24 mouse cellular contexts compared by ENCODE assay signal in the genomic region with DNA sequence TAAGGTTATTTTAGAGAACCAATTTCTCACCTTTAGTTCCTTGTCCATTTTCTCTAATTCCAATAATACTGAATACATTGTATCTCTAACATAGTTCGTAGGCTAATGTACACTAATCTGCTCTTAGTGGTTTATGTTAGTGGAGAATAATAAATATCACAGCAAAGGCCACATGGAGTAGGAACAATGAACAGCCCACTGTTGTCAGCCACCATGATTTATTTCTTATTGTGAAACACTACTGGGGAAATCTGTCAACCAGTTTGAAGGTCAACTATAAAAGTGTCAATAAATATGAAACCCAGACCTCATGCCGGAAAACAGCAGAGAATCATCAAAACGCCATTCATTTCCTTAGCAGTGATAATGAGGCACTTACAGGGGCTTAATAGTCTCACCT. TPM values are rescaled to one million over a fixed set of nuclear protein-coding genes. Genes with fewer than 3 reads are reported as not detected.
A peak's percentile ranks its signal among the peaks of the same experiment; 100 is the strongest.
DNase-seq lines count a peak whose midpoint lies in the region; ATAC-seq and TF ChIP-seq lines count a peak whose summit lies in the region.
"Had no signal": no experiment of that assay in that cellular context is flagged by ENCODE, and none has a peak within 500 bp of the region (broad histone marks: within the 10 kb centered on the region; RNA-seq: fewer than 3 reads in every experiment).

No protein-coding gene starts in this region.

- H3K4me3 ChIP-seq in intestine, embryonic 15.5 days (replicated peaks): no peak overlapping the region
- no peak overlapping the region for H3K4me3 ChIP-seq in intestine, postnatal 0 days (ENCODE audit: low read depth, low read length)
- no peak overlapping the region for H3K4me3 ChIP-seq in heart, embryonic 12.5 days
- H3K4me3 ChIP-seq: embryonic facial prominence, embryonic 13.5 days; embryonic facial prominence, embryonic 15.5 days; erythroblast, embryonic 14.5 days; forebrain, embryonic 10.5 days; forebrain, embryonic 12.5 days had no signal

- ATAC-seq in intestine, embryonic 15.5 days: peak; percentile 69
- ATAC-seq in intestine, postnatal 0 days: peak; percentile 43; the same call in 1 of the 2 replicates
- ATAC-seq in heart, embryonic 12.5 days (ENCODE audit: insufficient number of reproducible peaks, low FRiP score): no peak
- ATAC-seq: activated CD4-positive, CD25-positive, alpha-beta regulatory T cell, adult 4 months; forebrain, embryonic 16.5 days; Patski had no signal

- peak; percentile 39 for DNase-seq in adipocyte (ENCODE audit: low spot score)
- peak; percentile 38 for DNase-seq in forelimb bud, embryonic 11.5 days (ENCODE audit: low read depth, low spot score)
- DNase-seq in adrenal gland, postnatal 10 days: no peak
- DNase-seq in cerebellum, adult 18-20 months: no peak
- DNase-seq: adrenal gland, adult 2 months; adrenal gland, postnatal 14 days; adrenal gland, postnatal 36 days; cerebellum, adult 11-12 months; cerebellum, adult 8-10 months; cerebellum, adult 9-11 months; cerebellum, postnatal 14 days; cerebellum, postnatal 36 days; embryo, embryonic 11 days had no signal

- no peaks in the 10 kb centered on the region for H3K9me3 ChIP-seq in intestine, embryonic 15.5 days
- H3K9me3 ChIP-seq in intestine, postnatal 0 days (ENCODE audit: control insufficient read depth): no peaks in the 10 kb centered on the region
- H3K9me3 ChIP-seq in heart, embryonic 12.5 days (replicated peaks): no peaks in the 10 kb centered on the region
- H3K9me3 ChIP-seq: embryonic facial prominence, embryonic 13.5 days; embryonic facial prominence, embryonic 15.5 days; forebrain, embryonic 10.5 days; forebrain, embryonic 12.5 days had no signal

- 33% methylated on average over 3 of the region's 3 CpGs for WGBS in intestine, embryonic 15.5 days
- 20% methylated on average over 3 of the region's 3 CpGs for WGBS in intestine, postnatal 0 days
- 76% methylated on average over 3 of the region's 3 CpGs for WGBS in heart, embryonic 12.5 days

- no peak overlapping the region for H3K9ac ChIP-seq in intestine, embryonic 15.5 days
- H3K9ac ChIP-seq in intestine, postnatal 0 days (ENCODE audit: low read depth, low read length): no peak overlapping the region
- no peak overlapping the region for H3K9ac ChIP-seq in heart, embryonic 12.5 days
- H3K9ac ChIP-seq: embryonic facial prominence, embryonic 13.5 days; embryonic facial prominence, embryonic 15.5 days; forebrain, embryonic 12.5 days had no signal

- no peak overlapping the region for H3K4me2 ChIP-seq in intestine, embryonic 15.5 days (replicated peaks)
- H3K4me2 ChIP-seq in intestine, postnatal 0 days (replicated peaks; ENCODE audit: low read depth): no peak overlapping the region
- no peak overlapping the region for H3K4me2 ChIP-seq in heart, embryonic 12.5 days
- H3K4me2 ChIP-seq: embryonic facial prominence, embryonic 13.5 days; embryonic facial prominence, embryonic 15.5 days; forebrain, embryonic 12.5 days had no signal

- H3K4me1 ChIP-seq in intestine, embryonic 15.5 days (replicated peaks): no peaks in the 10 kb centered on the region
- no peaks in the 10 kb centered on the region for H3K4me1 ChIP-seq in intestine, postnatal 0 days (replicated peaks; ENCODE audit: control insufficient read depth, insufficient read depth, low read length)
- H3K4me1 ChIP-seq in heart, embryonic 12.5 days (replicated peaks): peaks cover 3% of the 10 kb centered on the region; the same call in 1 of the 2 replicates
- H3K4me1 ChIP-seq: embryonic facial prominence, embryonic 15.5 days; forebrain, embryonic 10.5 days; forebrain, embryonic 12.5 days had no signal

- no peak for TF ChIP-seq CTCF in intestine, postnatal 0 days (IDR thresholded peaks at IDR 0.05; ENCODE audit: low read depth)

- no peak overlapping the region for H3K27ac ChIP-seq in intestine, embryonic 15.5 days
- no peak overlapping the region for H3K27ac ChIP-seq in intestine, postnatal 0 days (ENCODE audit: low read depth, low read length)
- no peak overlapping the region for H3K27ac ChIP-seq in heart, embryonic 12.5 days (ENCODE audit: poor library complexity, severe bottlenecking)
- H3K27ac ChIP-seq: embryonic facial prominence, embryonic 13.5 days; embryonic facial prominence, embryonic 15.5 days; forebrain, embryonic 10.5 days; forebrain, embryonic 12.5 days had no signal

- H3K27me3 ChIP-seq in intestine, embryonic 15.5 days (replicated peaks): no peaks in the 10 kb centered on the region
- H3K27me3 ChIP-seq in intestine, postnatal 0 days (replicated peaks; ENCODE audit: control insufficient read depth, insufficient read depth, low read length): no peaks in the 10 kb centered on the region
- H3K27me3 ChIP-seq in heart, embryonic 12.5 days (replicated peaks): no peaks in the 10 kb centered on the region
- H3K27me3 ChIP-seq: embryonic facial prominence, embryonic 13.5 days; embryonic facial prominence, embryonic 15.5 days; forebrain, embryonic 12.5 days had no signal

- H3K36me3 ChIP-seq in intestine, embryonic 15.5 days: no peaks in the 10 kb centered on the region
- no peaks in the 10 kb centered on the region for H3K36me3 ChIP-seq in intestine, postnatal 0 days (ENCODE audit: control insufficient read depth, insufficient read depth)
- H3K36me3 ChIP-seq in heart, embryonic 12.5 days: no peaks in the 10 kb centered on the region
- H3K36me3 ChIP-seq: embryonic facial prominence, embryonic 13.5 days; embryonic facial prominence, embryonic 15.5 days; forebrain, embryonic 10.5 days; forebrain, embryonic 12.5 days had no signal

RNA-seq across cellular contexts. Expression of a gene that starts 42.5 kb away (rescaled TPM):
- polyA plus RNA-seq in intestine, embryonic 15.5 days (2015; fragmentation: Nextera tagmentation; extraction: Ambion mirVana): 25.7 and 25.9 TPM in 2 replicates
- 9.3 and 9.9 TPM in 2 replicates for polyA plus RNA-seq in intestine, postnatal 0 days (2015; fragmentation: Nextera tagmentation; extraction: Ambion mirVana)
- total RNA-seq in adrenal gland, postnatal 10 days (2021): 10 to 100 TPM; 47.7 to 53.3 TPM
- polyA plus RNA-seq in heart, embryonic 12.5 days (2016; fragmentation: Nextera tagmentation; extraction: Ambion mirVana): 28.0 and 28.7 TPM in 2 replicates

Comparison
In these comparisons a context has a peak if more than half of its experiments do, and no peak if none do; other contexts are left out.
1. DNase-seq: peak in adipocyte (single experiment) and forelimb bud, embryonic 11.5 days (single experiment); none in adrenal gland, postnatal 10 days (single experiment) and cerebellum, adult 18-20 months (0 of 2).